Mouse (Mus musculus) MEL (cell line): ENCODE measurements at regions not wholly inside any gene's neighbourhood (a gene's known extent, or its start where the extent isn't known, plus 50 kb on each side); places are given as distances from the start of the nearest gene placed in this dataset.

ENCODE experiments used
- DNase-seq: peaks from one replicate; pipeline ENCODE4 v3.0.0; 2011; ENCODE audit warnings: low read depth, low spot score
- H3K27ac ChIP-seq: 2 replicates; pipeline ENCODE4 v1.5.1; 2012; ENCODE audit warnings: low read depth, mild to moderate bottlenecking, control low read depth, low read length, moderate library complexity; ENCODE audit not compliant: control insufficient read depth
- H3K27me3 ChIP-seq, 2 experiments: fragments of 150-350 bp in 1 of 2; sonication (generic) in 1 of 2; 2 replicates each; pipeline ENCODE4 v1.6.1; 2012; ENCODE audit warnings: low read length in 2 of 2, mild to moderate bottlenecking in 2 of 2, improper control_type of control experiment in 1 of 2, moderate library complexity in 1 of 2; ENCODE audit not compliant: insufficient read depth in 2 of 2, control insufficient read depth in 1 of 2
- H3K36me3 ChIP-seq, 2 experiments: 2 replicates each; pipeline ENCODE4 v1.6.1; 2012 to 2014; ENCODE audit warnings: low read length in 2 of 2, improper control_type of control experiment in 1 of 2, inconsistent platforms in 1 of 2, mild to moderate bottlenecking in 1 of 2; ENCODE audit not compliant: insufficient read depth in 2 of 2, control insufficient read depth in 1 of 2
- H3K4me1 ChIP-seq, 2 experiments: fragments of 150-350 bp in 1 of 2; sonication (generic) in 1 of 2; 2 replicates each; pipeline ENCODE4 v1.6.1; 2012; ENCODE audit warnings: low read length in 2 of 2, improper control_type of control experiment in 1 of 2, mild to moderate bottlenecking in 1 of 2; ENCODE audit not compliant: insufficient read depth in 2 of 2, control insufficient read depth in 1 of 2
- H3K4me3 ChIP-seq, 2 experiments: fragments of 150-350 bp in 1 of 2; sonication (generic) in 1 of 2; 2 replicates each; pipeline ENCODE4 v1.5.1; 2012; ENCODE audit warnings: low read depth in 2 of 2, low read length in 2 of 2, mild to moderate bottlenecking in 2 of 2, moderate library complexity in 2 of 2, control low read depth in 1 of 2, improper control_type of control experiment in 1 of 2; ENCODE audit not compliant: control insufficient read depth in 1 of 2, insufficient read depth in 1 of 2
- H3K79me2 ChIP-seq: 2 replicates; pipeline ENCODE4 v1.6.1; 2012; ENCODE audit warnings: mild to moderate bottlenecking, low read length, moderate library complexity; ENCODE audit not compliant: control insufficient read depth, poor library complexity, insufficient read depth
- H3K9ac ChIP-seq: 2 replicates; pipeline ENCODE4 v1.6.1; 2012; ENCODE audit warnings: low read depth, mild to moderate bottlenecking, control low read depth, low read length, moderate library complexity; ENCODE audit not compliant: control insufficient read depth, poor library complexity, severe bottlenecking
- H3K9me3 ChIP-seq: fragments of 150-350 bp; sonication (generic); replicated peaks from 2 replicates; pipeline ENCODE4 v1.6.1; 2012; ENCODE audit warnings: mild to moderate bottlenecking, low read length, improper control_type of control experiment, moderate library complexity; ENCODE audit not compliant: insufficient read depth
- CHD1 ChIP-seq: IDR thresholded peaks from 2 replicates; pipeline ENCODE4 v1.6.1; 2012; ENCODE audit warnings: low read depth, mild to moderate bottlenecking, inconsistent platforms, low read length, improper control_type of control experiment
- CHD2 ChIP-seq: IDR thresholded peaks from 2 replicates; pipeline ENCODE4 v1.6.1; 2011; ENCODE audit warnings: low read length, improper control_type of control experiment
- CTCF ChIP-seq, 3 experiments: IDR thresholded peaks in 2 of 3; conservative IDR thresholded peaks in 1 of 3; 2 replicates each; pipeline ENCODE4 v1.5.1; 2011 to 2012; ENCODE audit warnings: low read length in 3 of 3, low read depth in 2 of 3, mild to moderate bottlenecking in 2 of 3, improper control_type of control experiment in 1 of 3, inconsistent platforms in 1 of 3, mixed read lengths in 1 of 3, moderate library complexity in 1 of 3; ENCODE audit not compliant: control insufficient read depth in 1 of 3, insufficient read depth in 1 of 3, poor library complexity in 1 of 3, severe bottlenecking in 1 of 3
- ELF1 ChIP-seq: IDR thresholded peaks from 2 replicates; pipeline ENCODE4 v1.6.1; 2014; ENCODE audit warnings: low read depth, mild to moderate bottlenecking, inconsistent platforms, low read length, improper control_type of control experiment, moderate library complexity
- EP300 ChIP-seq, 2 experiments: IDR thresholded peaks; 2 replicates each; pipeline ENCODE4 v1.6.1; 2011; ENCODE audit warnings: improper control_type of control experiment in 2 of 2, low read length in 2 of 2, low read depth in 1 of 2, mild to moderate bottlenecking in 1 of 2
- ETS1 ChIP-seq: IDR thresholded peaks from 2 replicates; pipeline ENCODE4 v1.6.1; 2012; ENCODE audit warnings: low read depth, mild to moderate bottlenecking, inconsistent platforms, low read length, improper control_type of control experiment, moderate library complexity
- GATA1 ChIP-seq: IDR thresholded peaks from 2 replicates; pipeline ENCODE4 v1.6.1; 2011; ENCODE audit warnings: low read depth, low read length, improper control_type of control experiment
- KAT2A ChIP-seq: conservative IDR thresholded peaks from 2 replicates; pipeline ENCODE4 v1.6.1; 2012; ENCODE audit warnings: low read depth, low read length, improper control_type of control experiment, inconsistent platforms
- MAX ChIP-seq: IDR thresholded peaks from 2 replicates; pipeline ENCODE4 v1.6.1; 2011; ENCODE audit warnings: low read length, improper control_type of control experiment
- NELFE ChIP-seq: IDR thresholded peaks from 2 replicates; pipeline ENCODE4 v1.6.1; 2011; ENCODE audit warnings: low read depth, low read length, improper control_type of control experiment
- NRF1 ChIP-seq: IDR thresholded peaks from 2 replicates; pipeline ENCODE4 v1.6.1; 2014; ENCODE audit warnings: low read depth, mild to moderate bottlenecking, inconsistent platforms, low read length, improper control_type of control experiment, moderate library complexity; ENCODE audit not compliant: poor library complexity, insufficient read depth, severe bottlenecking
- POLR2AphosphoS2 ChIP-seq: IDR thresholded peaks from 2 replicates; pipeline ENCODE4 v1.6.1; 2011; ENCODE audit warnings: low read length, improper control_type of control experiment
- POLR2AphosphoS5 ChIP-seq: IDR thresholded peaks from 2 replicates; pipeline ENCODE4 v1.6.1; 2012; ENCODE audit warnings: low read depth, borderline replicate concordance, mild to moderate bottlenecking, inconsistent platforms, low read length, moderate library complexity, mixed read lengths
- RAD21 ChIP-seq: IDR thresholded peaks from 2 replicates; pipeline ENCODE4 v1.6.1; 2011; ENCODE audit warnings: mild to moderate bottlenecking, low read depth, low read length, improper control_type of control experiment
- RCOR1 ChIP-seq: IDR thresholded peaks from 2 replicates; pipeline ENCODE4 v1.6.1; 2012; ENCODE audit warnings: low read depth, mild to moderate bottlenecking, inconsistent platforms, low read length, improper control_type of control experiment
- SMC3 ChIP-seq: IDR thresholded peaks from 2 replicates; pipeline ENCODE4 v1.6.1; 2011; ENCODE audit warnings: low read depth, low read length, improper control_type of control experiment
- TBP ChIP-seq: IDR thresholded peaks from 2 replicates; pipeline ENCODE4 v1.8.0; 2011; ENCODE audit warnings: low read depth, low read length, improper control_type of control experiment
- USF1 ChIP-seq: IDR thresholded peaks from 2 replicates; pipeline ENCODE4 v1.6.1; 2014; ENCODE audit warnings: low read depth, mild to moderate bottlenecking, inconsistent platforms, low read length, improper control_type of control experiment, moderate library complexity
- ZC3H11A ChIP-seq: IDR thresholded peaks from 2 replicates; pipeline ENCODE4 v1.6.1; 2012; ENCODE audit warnings: low read depth, mild to moderate bottlenecking, inconsistent platforms, low read length, improper control_type of control experiment
- ZKSCAN1 ChIP-seq: IDR thresholded peaks from 2 replicates; pipeline ENCODE4 v1.6.1; 2012; ENCODE audit warnings: low read depth, mild to moderate bottlenecking, inconsistent platforms, low read length, improper control_type of control experiment, moderate library complexity
- ZMIZ1 ChIP-seq: IDR thresholded peaks from 2 replicates; pipeline ENCODE4 v1.6.1; 2012; ENCODE audit warnings: low read depth, mild to moderate bottlenecking, inconsistent platforms, low read length, improper control_type of control experiment, moderate library complexity

DNA sequence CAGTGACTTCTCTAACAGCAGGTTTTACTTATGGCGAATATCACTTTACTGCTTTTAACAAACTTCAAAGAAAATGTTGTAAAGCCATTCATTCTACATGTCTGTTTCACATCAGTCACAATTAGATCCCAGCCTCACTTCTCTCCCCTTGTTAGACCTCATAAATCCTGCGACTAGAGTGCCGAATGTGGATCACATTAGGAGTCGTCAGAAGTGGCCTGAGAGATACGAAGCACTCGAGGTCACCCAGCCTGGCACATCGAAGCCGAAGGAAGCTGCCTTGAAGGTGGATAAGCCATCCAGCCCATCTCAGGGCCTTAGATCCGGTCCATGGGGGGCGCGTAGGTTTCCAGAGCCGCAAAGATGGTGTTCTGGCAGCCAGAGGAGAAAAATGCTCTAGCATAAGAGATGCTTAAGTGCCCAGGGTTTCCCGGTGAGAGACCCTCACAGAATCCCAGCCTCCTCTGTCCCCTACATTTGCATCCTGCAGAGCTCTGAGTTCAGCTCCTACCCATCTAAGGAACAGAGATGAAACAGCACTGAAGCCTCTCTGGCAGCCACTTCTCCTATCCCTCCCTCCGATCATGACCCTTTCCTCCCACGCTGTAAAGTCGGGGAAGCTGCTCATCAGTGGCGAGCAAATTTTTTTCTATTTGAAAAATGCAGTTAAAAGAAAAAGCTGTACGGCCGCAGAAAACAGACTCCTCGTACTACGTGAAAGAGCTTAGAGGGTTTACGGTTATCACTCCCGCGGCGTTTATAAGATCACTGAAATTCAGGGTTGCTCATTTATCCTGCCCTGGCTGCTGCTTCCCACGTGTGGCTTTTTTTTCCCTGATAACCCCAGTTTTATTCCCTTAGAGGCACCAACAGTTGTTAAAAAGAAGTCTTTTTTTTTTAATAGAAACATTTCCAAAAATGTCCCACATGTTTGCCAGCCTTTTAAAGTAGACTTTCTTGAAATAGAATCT lies 70.3 kb upstream of the Irx5 start:
- Histone ChIP-seq H3K27ac (no peak overlapping the region), H3K4me1 (no peaks in the 10 kb centered on the region), H3K9me3 (no peaks in the 10 kb centered on the region), H3K9ac (no peak overlapping the region)
- TF ChIP-seq CHD1, result no peak
- no peak for TF ChIP-seq ZKSCAN1
- no peak for TF ChIP-seq CHD2
- TF ChIP-seq RAD21, result no peak
- no peak for TF ChIP-seq ELF1
- no peak for TF ChIP-seq USF1
- TF ChIP-seq NRF1, result no peak
- no peak for TF ChIP-seq TBP
- TF ChIP-seq CTCF (IDR thresholded peaks at IDR 0.05 in 2 of 3, conservative IDR thresholded peaks at IDR 0.05 in 1 of 3; ENCODE audit: control insufficient read depth in 1 of 3, insufficient read depth in 1 of 3, low read depth in 2 of 3, low read length in 3 of 3, poor library complexity in 1 of 3, severe bottlenecking in 1 of 3), result no peak
- no peak for TF ChIP-seq ZMIZ1
- no peak for TF ChIP-seq KAT2A
- TF ChIP-seq, all 39 proteins: peak for 0
- Histone ChIP-seq H3K4me3 (no peak overlapping the region), H3K27me3 (no peaks in the 10 kb centered on the region), H3K36me3 (no peaks in the 10 kb centered on the region), H3K79me2 (no peaks in the 10 kb centered on the region)
- DNase-seq, result no peak

DNA sequence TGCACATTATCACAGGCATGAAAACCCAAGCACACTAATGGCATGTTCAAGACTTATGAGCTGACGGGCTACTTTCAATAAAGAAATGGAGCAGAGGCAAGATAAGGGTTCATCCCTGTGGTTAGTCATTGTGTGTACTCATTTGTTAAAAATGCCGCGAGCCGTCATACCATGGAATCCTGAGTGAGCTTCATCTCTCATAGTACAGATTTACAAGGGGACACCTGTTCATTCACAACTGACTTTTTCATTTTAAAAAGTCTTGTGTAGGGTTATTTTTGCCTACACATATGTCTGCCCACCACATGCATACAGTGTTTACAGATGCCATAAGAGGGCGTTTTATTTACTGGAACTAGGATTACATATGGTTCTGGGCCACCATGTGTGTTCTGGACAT lies 81.7 kb upstream of the Irx5 start:
- no peak overlapping the region for H3K9ac ChIP-seq
- H3K36me3 ChIP-seq, result no peaks in the 10 kb centered on the region
- TF ChIP-seq GATA1, result no peak
- TF ChIP-seq NELFE, result no peak
- TF ChIP-seq POLR2AphosphoS2, result no peak
- no peak for TF ChIP-seq EP300 (IDR thresholded peaks at IDR 0.05; ENCODE audit: low read depth in 1 of 2, low read length in 2 of 2)
- no peak for TF ChIP-seq RCOR1
- no peak for TF ChIP-seq POLR2AphosphoS5
- TF ChIP-seq MAX, result no peak
- TF ChIP-seq SMC3, result no peak
- no peak for TF ChIP-seq ETS1
- TF ChIP-seq CHD1, result no peak
- no peak for TF ChIP-seq KAT2A
- TF ChIP-seq ZC3H11A, result no peak
- H3K27ac ChIP-seq, result no peak overlapping the region
- no peaks in the 10 kb centered on the region for H3K9me3 ChIP-seq
- no peak for DNase-seq
- H3K4me1 ChIP-seq, result no peaks in the 10 kb centered on the region
- H3K4me3 ChIP-seq, result no peak overlapping the region
- no peaks in the 10 kb centered on the region for H3K79me2 ChIP-seq
- no peaks in the 10 kb centered on the region for H3K27me3 ChIP-seq
